Mouse (Mus musculus) CH12.LX (cell line): ENCODE measurements at regions not wholly inside any gene's neighbourhood (a gene's known extent, or its start where the extent isn't known, plus 50 kb on each side); places are given as distances from the start of the nearest gene placed in this dataset.

Experiments
- MAZ ChIP-seq: IDR thresholded peaks from 2 replicates; pipeline ENCODE4 v1.6.1; 2012; ENCODE audit warnings: low read depth, mild to moderate bottlenecking, inconsistent platforms, low read length, improper control_type of control experiment, moderate library complexity
- NELFE ChIP-seq: IDR thresholded peaks from 2 replicates; pipeline ENCODE4 v1.6.1; 2011; ENCODE audit warnings: low read depth, low read length, improper control_type of control experiment
- POLR2A ChIP-seq: IDR thresholded peaks from 2 replicates; pipeline ENCODE4 v1.6.1; 2011; ENCODE audit warnings: low read depth, mild to moderate bottlenecking, improper control_type of control experiment, low read length
- RCOR1 ChIP-seq: conservative IDR thresholded peaks from 2 replicates; pipeline ENCODE4 v1.6.1; 2012; ENCODE audit warnings: low read depth, mild to moderate bottlenecking, inconsistent platforms, low read length, improper control_type of control experiment
- TCF12 ChIP-seq: IDR thresholded peaks from 2 replicates; pipeline ENCODE4 v1.6.1; 2014; ENCODE audit warnings: low read depth, mild to moderate bottlenecking, inconsistent platforms, low read length, improper control_type of control experiment

GRCm38 (mm10) chr13:102251709-102252108, 441.6 kb upstream of the Cd180 start:
- TF ChIP-seq POLR2A (no peak), NELFE (no peak), RCOR1 (no peak), TCF12 (no peak), MAZ (no peak)
